Mouse (Mus musculus) left cerebral cortex, adult 8-10 months (tissue): ENCODE results near the gene Mycbp. TPM values are rescaled to one million over a fixed set of nuclear protein-coding genes. Genes with fewer than 3 reads are reported as not detected.

Source experiments
- DNase-seq, 2 experiments: peaks; one replicate each; pipeline ENCODE4 v3.0.0; 2022; ENCODE audit warnings: low spot score in 2 of 2
- total RNA-seq, 4 experiments: library from RNA; stranded (reverse); gene quantifications; 2 replicates each; pipeline ENCODE4 v1.2.4; 2022

The Mycbp gene
- total RNA-seq = 10 to 100 TPM in 2 of 4 experiments, 1 to 10 TPM in 2; 6.9 to 12.3 (median 9.6) TPM

DNA sequence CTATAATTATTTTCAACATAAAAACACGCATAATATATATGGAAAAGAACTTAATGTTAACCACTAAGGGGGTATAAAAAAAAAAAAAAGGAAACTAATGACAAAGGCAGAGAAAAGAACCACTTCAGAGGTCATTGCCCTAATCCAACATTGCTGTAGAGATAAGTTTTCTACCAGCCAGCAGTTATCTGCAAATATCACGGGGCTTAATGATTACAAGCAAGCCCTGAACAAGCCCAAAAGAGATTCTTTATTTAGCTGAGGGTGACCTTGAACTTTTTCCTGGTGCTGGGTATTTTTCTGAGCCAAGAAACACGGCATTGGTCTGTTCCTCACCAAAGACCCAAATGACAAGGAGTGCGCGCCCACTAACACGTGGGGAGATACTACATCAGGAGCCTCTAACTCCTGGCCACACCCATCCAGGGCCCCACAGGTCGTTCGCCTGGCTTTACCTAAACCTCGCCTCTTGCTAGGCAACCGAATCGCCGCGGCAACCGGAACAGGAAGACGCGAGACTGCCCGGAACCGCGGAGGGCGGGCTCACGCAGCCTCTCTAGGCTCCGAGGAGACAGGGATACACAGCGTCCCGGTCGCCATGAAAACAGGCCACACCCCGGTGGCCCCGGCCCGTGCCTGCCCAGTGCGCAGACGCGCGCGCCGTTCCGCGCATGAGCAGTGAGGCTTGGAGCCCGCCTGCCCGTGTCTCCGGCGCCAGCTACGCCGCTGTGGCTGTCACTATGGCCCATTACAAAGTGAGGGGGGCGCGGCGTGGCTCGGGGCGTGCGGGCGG is at the start of gene Mycbp:
Gene Mycbp, plus strand, starts transcription at position 500 of the 793 bp plus-strand sequence.
- DNase-seq = peak; percentile 97 to 98

DNA sequence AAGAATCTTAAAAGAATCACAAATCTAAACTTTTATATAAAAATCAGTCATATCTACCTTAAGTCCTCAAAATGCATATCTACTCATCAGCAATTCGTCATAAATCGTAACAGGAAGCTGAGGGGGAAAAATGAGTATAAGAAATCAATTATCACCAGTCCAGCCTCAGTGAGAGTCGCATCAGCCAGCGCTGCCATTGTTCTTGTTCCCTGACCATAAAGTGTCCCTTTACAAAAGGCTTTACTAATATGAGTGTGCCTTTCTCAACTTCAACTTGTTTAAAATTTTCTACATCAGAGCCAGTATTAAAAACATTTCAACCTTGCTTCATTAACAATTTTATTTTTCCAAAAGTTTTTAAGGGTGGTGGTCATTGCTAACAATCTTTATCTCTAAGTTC is 47.7 kb upstream of the Mycbp start:
- no peak for DNase-seq

DNA sequence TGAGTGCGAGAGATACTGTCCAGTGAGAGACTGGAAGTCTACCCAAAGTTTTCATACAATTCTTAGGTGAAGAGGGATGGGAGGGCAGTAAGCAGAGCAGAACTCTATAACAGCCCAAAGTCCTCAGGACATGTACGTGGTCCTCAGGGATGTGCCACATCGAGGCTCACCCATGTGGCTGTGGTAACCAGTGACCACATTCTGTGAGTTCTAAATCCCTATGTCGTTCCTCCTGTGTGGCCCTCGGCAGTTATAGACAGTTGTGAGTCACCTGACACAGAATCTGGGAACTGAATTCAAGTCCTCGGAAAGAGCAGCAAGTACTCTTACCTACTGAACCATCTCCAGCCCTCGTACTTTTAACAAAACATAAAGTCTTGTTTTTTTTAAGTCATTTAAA is 46.5 kb upstream of the Mycbp start:
- no peak for DNase-seq

- no peak for DNase-seq
Measured at GRCm38 (mm10) chr4:123859379-123859778, 45.3 kb upstream of the Mycbp start, which contains the start of gene 4933427I04Rik. Gene 4933427I04Rik (plus strand): TSS chr4:123859679.

DNA sequence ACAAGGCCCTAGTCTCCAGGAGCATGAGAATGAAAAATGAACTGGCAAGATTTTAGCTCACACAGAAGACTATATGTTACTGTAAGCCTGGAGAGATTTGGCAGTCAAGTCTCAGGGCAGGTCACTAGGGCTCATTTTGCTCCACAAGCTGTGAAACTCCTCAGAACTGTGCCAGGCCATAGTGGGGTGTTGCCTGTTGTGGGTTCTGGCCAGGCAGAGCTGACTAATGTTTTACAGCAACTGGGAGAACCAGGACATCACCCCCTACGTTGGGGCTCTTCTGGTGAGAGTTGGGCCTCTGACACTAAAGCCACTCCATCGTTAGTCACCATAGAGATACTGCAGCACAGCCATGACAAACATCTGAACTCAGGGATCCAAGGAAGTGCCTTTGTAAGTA is 44.8 kb upstream of the Mycbp start:
- no peak for DNase-seq

- no peak for DNase-seq
Measured at GRCm38 (mm10) chr4:123860621-123861020, 44.0 kb upstream of the Mycbp start.

DNA sequence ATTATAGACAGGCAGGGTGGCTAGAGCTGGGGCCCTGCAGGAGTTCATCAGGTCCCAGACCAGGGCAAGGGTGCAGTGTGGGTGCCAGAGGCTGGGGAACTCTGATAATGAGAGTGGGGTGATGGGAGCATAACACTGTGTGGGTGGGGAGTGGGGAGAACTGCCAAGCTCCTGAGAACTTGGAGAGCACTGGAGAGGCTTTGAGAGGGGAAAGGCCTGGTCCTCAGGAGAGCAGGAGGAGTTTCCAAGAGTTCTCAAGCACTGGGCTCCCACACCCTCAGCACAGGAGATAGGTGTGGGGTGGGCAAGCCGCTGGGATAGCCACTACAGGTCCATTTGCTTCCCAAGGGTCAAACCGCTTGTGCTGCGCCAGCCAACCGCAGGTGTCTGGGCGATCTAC is 10.9 kb upstream of the Mycbp start:
- DNase-seq = no peak

DNA sequence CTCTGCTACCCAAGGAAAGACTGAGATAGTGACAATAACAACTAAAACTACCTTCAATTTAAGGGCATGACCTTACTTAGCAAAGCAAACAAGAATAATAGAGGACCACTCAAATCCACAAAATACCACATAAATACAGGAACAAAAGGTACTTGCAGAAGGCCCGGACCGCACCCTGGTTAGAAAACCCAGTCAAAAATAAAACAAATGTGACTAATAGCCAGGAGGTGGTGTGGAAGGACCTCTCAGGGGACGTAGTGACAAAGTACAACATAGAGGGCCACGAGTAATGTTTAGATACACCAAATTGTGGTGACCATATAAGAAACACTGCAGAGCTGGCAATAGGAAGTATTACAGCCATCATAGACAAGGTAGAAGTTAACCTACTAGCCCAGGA is 10.3 kb upstream of the Mycbp start:
- DNase-seq = no peak

- DNase-seq = no peak
Measured at GRCm38 (mm10) chr4:123898696-123899095, 5.9 kb upstream of the Mycbp start.

GRCm38 (mm10) chr4:123903432-123903831 is 1.2 kb upstream of the Mycbp start:
- no peak for DNase-seq

GRCm38 (mm10) chr4:123905126-123905668 is 565 bp downstream of the Mycbp start:
- no peak for DNase-seq

GRCm38 (mm10) chr4:123911503-123911902 is 6.9 kb downstream of the Mycbp start:
- no peak for DNase-seq

- DNase-seq = no peak
Measured at GRCm38 (mm10) chr4:123912431-123912830, 7.8 kb downstream of the Mycbp start.

DNA sequence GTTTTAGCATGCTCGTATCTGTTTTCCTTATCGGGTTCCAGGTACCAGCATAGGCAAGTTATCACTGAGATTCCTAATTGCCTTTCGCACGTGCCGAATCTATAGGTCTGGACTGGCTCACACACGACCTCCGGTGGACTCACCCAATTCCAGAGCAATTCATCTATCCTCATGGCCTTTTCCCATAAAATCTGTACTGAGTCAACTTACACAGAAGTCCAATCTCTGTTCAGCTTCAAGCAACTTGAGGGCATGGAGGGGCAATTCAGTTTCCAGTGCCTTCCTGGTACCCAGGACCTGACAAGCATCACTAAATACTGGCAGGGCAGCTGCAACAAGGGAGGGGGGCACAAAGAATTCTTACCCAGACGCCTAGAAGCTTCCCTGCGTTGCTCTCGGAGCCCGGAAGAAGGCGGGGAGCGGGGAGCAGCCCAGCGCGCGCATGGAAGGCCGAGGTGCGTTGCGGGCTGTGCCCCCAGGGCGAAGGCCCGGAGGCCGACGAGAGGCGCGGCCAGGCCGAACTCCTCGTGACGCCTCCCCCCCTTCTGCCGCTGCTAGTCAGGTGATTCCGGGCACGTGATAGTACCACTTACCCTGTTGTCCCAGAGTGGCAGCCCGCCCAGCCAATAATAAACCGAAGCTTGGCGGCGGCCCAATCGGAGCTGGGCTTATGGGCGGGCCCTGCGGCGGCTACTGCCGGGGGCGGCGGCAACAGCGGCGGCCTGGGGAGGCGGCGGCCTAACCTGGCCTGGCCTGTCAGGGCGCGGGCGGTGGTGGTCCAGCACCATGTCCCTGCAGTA is 12.3 kb downstream of the Mycbp start, which contains the start of gene Rragc:
Gene Rragc, plus strand, starts transcription at position 699 of the 800 bp plus-strand sequence.
- DNase-seq = peak; percentile 99 to 100

DNA sequence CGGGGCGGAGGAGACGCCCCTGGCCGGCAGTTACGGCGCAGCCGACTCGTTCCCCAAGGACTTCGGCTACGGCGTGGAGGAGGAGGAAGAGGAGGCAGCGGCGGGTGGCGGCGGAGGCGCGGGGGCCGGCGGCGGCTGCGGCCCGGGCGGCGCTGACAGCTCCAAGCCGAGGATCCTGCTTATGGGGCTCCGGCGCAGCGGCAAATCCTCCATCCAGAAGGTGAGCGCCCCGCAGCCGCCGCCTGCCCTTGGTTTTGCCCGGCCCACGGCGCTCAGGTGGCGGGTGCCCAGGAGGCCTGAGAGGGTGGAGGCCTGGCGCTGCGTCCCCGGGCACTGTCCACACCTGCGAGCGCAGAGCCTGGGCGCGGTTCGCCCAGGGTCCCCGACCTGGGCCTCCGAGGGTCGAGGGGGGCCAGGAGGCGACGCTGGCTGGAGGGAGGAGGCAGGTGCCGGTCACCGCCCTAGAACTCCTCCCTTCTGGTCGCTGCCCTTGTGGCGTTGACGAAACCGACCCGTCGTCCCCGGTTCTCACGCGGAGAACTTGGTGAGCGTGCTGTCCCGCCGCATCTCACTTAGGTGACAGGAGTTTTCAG is 13.0 kb downstream of the Mycbp start, which contains the start of gene 4930535I16Rik:
Gene 4930535I16Rik, minus strand, starts transcription at position 475 of the 593 bp plus-strand sequence.
- no peak for DNase-seq

DNA sequence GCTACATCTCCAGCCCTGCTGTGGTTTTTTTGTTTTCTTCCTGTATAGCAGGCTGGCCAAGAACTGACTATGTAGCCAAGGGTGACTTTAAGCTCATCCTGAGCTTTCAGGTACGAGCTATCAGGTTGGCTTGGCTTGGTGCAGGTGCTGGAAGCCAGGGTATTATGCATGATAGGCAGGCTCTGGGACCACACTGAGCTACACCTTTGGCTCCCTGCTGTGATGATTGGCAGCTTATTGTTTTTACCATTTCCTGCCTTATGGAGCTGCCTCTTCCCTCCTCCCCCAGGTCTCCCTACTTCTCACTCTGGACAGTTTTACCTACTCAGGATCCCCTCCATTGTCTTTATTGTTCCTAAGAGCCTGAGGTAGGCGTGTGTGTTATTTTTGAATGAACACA is 14.2 kb downstream of the Mycbp start:
- DNase-seq = no peak

- DNase-seq = no peak
Measured at GRCm38 (mm10) chr4:123921055-123921565, 16.5 kb downstream of the Mycbp start.

- no peak for DNase-seq
Measured at GRCm38 (mm10) chr4:123927961-123928360, 23.3 kb downstream of the Mycbp start.

DNA sequence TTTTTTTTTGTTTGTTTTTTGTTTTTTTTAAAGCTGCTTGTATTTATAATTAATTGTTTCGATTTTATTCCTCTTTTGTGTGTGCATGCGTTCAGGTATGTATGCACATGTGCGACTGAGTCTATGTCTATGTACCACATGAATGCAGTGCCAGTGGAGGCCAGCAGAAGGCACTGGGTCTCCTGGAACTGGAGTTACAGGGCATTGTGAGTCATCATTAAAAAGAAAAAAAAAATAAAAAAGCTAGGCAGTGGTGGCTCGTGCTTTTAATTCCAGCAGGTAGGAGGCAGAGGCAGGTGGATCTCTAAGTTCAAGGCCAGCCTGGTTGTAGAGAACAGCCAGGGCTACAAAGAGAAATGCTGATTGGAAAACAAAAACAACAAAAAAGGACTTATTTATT is 25.4 kb downstream of the Mycbp start:
- DNase-seq = no peak

DNA sequence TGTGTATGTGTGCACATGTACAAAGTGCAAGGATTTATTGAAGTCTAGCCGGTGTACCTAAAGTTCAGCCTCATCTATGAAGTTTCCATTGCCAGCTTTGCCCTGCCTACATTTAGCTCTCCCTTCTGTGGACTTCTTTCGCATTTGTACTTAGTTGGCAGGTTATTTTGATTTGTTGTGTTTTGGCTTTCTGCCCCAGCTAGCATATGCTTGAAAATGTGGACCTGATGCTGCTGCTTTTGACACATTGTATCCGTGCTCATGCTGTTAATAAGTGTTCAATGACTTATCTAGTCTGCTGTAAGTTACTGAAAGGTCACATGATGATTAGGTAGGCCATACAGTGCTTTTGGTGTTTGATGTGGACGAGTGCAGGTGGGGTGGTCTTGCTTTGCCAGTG is 29.7 kb downstream of the Mycbp start:
- DNase-seq = no peak

- DNase-seq = no peak
Measured at GRCm38 (mm10) chr4:123936059-123936458, 31.4 kb downstream of the Mycbp start.
